Mouse (Mus musculus): Measurements from ENCODE around the gene Zfp423.
"Not testable (repeated sequence)": the region's sequence is repeated elsewhere in the genome, so short reads cannot be mapped to it uniquely, and the experiment has no call there.

Gene Zfp423

GRCm38 (mm10) chr8:87905404-87905803, 54.0 kb downstream of the Zfp423 start:
- in situ Hi-C loops (cut with MboI, MseI): no loop called here

- in situ Hi-C loops (cut with MboI, MseI): no loop called here
These were observed 55.3 kb downstream of the Zfp423 start for GRCm38 (mm10) chr8:87904108-87904507.

- in situ Hi-C loops (cut with MboI, MseI): no loop called here
These were observed 64.0 kb downstream of the Zfp423 start for GRCm38 (mm10) chr8:87895203-87896041.

- in situ Hi-C loops (cut with MboI, MseI): no loop called here
These were observed 65.1 kb downstream of the Zfp423 start for GRCm38 (mm10) chr8:87894287-87894686.

- in situ Hi-C loops (cut with MboI, MseI): no loop called here
These were observed 65.8 kb downstream of the Zfp423 start for GRCm38 (mm10) chr8:87893547-87893946.

- in situ Hi-C loops (cut with MboI, MseI): no loop called here
These were observed 66.5 kb downstream of the Zfp423 start for GRCm38 (mm10) chr8:87892891-87893290.

GRCm38 (mm10) chr8:87891884-87892283, 67.5 kb downstream of the Zfp423 start:
- in situ Hi-C loops (cut with MboI, MseI): no loop called here

GRCm38 (mm10) chr8:87887956-87888355, 71.4 kb downstream of the Zfp423 start:
- in situ Hi-C loops (cut with MboI, MseI): no loop called here

GRCm38 (mm10) chr8:87881088-87881487, 78.3 kb downstream of the Zfp423 start:
- in situ Hi-C loops (cut with MboI, MseI): no loop called here

GRCm38 (mm10) chr8:87875852-87876251, 83.5 kb downstream of the Zfp423 start:
- in situ Hi-C loops (cut with MboI, MseI): no loop called here

GRCm38 (mm10) chr8:87875452-87875851, 83.9 kb downstream of the Zfp423 start:
- in situ Hi-C loops (cut with MboI, MseI): no loop called here

GRCm38 (mm10) chr8:87872987-87873550, 86.3 kb downstream of the Zfp423 start:
- in situ Hi-C loops (cut with MboI, MseI): no loop called here

GRCm38 (mm10) chr8:87872356-87872930, 87.0 kb downstream of the Zfp423 start:
- in situ Hi-C loops (cut with MboI, MseI): no loop called here

- in situ Hi-C loops (cut with MboI, MseI): no loop called here
These were observed 92.8 kb downstream of the Zfp423 start for GRCm38 (mm10) chr8:87866586-87866985.

- in situ Hi-C loops (cut with MboI, MseI): no loop called here
These were observed 95.2 kb downstream of the Zfp423 start for GRCm38 (mm10) chr8:87864236-87864635.

GRCm38 (mm10) chr8:87863128-87863527, 96.3 kb downstream of the Zfp423 start:
- in situ Hi-C loops (cut with MboI, MseI): no loop called here

GRCm38 (mm10) chr8:87861718-87862117, 97.7 kb downstream of the Zfp423 start:
- in situ Hi-C loops (cut with MboI, MseI): no loop called here

GRCm38 (mm10) chr8:87860905-87861304, 98.5 kb downstream of the Zfp423 start:
- in situ Hi-C loops (cut with MboI, MseI): no loop called here

- in situ Hi-C loops (cut with MboI, MseI): no loop called here
These were observed 107.5 kb downstream of the Zfp423 start for GRCm38 (mm10) chr8:87851871-87852270.

- in situ Hi-C loops (cut with MboI, MseI): no loop called here
These were observed 108.0 kb downstream of the Zfp423 start for GRCm38 (mm10) chr8:87851380-87851779.

- in situ Hi-C loops (cut with MboI, MseI): no loop called here
These were observed 110.6 kb downstream of the Zfp423 start for GRCm38 (mm10) chr8:87848836-87849235.

- in situ Hi-C loops (cut with MboI, MseI): no loop called here
These were observed 111.6 kb downstream of the Zfp423 start for GRCm38 (mm10) chr8:87847796-87848195.

- in situ Hi-C loops (cut with MboI, MseI): not testable (repeated sequence)
These were observed 117.3 kb downstream of the Zfp423 start for GRCm38 (mm10) chr8:87842096-87842495.
